Mouse (Mus musculus) G1E-ER4 (cell line): ENCODE results near the gene Cybc1. TPM values are rescaled to one million over a fixed set of nuclear protein-coding genes. Genes with fewer than 3 reads are reported as not detected.

Experiments
- GATA1 ChIP-seq: IDR thresholded peaks from one replicate; pipeline ENCODE4 v1.8.0; 2012; ENCODE audit warnings: low read length, inconsistent platforms
- polyA plus RNA-seq: library from polyadenylated mRNA; stranded (reverse); fragments of >175 nt; gene quantifications from 2 replicates; pipeline ENCODE4 v1.2.3, GENCODE M21; 2012

Gene Cybc1
- polyA plus RNA-seq, 1 experiment: 9.7 TPM

- no peak for TF ChIP-seq GATA1
Observed at GRCm38 (mm10) chr11:121176285-121177270, 52.5 kb downstream of the Cybc1 start.

GRCm38 (mm10) chr11:121174234-121174633, 54.9 kb downstream of the Cybc1 start:
- TF ChIP-seq GATA1: no peak

DNA sequence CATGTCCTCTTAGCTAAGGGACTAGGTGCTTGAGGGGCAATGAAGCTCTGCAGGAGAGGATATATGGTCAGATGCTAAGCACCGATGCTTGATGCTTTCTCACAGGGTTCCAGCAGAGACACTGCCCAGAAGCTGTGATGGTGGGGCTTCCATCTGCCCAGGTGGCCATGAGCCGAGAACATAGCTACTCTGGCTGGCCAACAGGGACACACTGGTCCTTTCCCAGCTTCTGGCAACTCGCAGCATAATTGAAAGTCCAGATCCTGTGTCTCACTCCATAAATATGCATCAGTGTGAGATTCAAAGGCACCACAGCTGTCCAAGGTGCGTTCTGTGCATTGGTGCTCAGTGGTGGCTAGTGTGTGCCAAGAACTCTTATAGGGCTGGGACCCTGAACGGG, 55.9 kb downstream of the Cybc1 start:
- TF ChIP-seq GATA1: no peak

Other genes starting within 250 kb of the Cybc1 start
- 195 and 204 TPM in 2 replicates for gene Csnk1d, start 238.0 kb downstream of the Cybc1 start, polyA plus RNA-seq
- not detected in 2 replicates for gene Cd7, start 189.9 kb downstream of the Cybc1 start, polyA plus RNA-seq
- not detected in 2 replicates for gene Sectm1b, start 165.8 kb downstream of the Cybc1 start, polyA plus RNA-seq
- not detected in 2 replicates for gene Sectm1a, start 148.1 kb downstream of the Cybc1 start, polyA plus RNA-seq
- 25.6 and 26.1 TPM in 2 replicates for gene Tex19.2, start 110.6 kb downstream of the Cybc1 start, polyA plus RNA-seq
- not detected in 2 replicates for gene Tex19.1, start 83.2 kb downstream of the Cybc1 start, polyA plus RNA-seq
- not detected in 2 replicates for gene Uts2r, start 69.1 kb downstream of the Cybc1 start, polyA plus RNA-seq
- 2.9 and 3.4 TPM in 2 replicates for gene Hexdc, start 24.9 kb downstream of the Cybc1 start, polyA plus RNA-seq
- 5.2 and 6.2 TPM in 2 replicates for gene Ogfod3, start 24.6 kb downstream of the Cybc1 start, polyA plus RNA-seq
- gene Narf, start 7.9 kb upstream of the Cybc1 start, polyA plus RNA-seq: 5.0 and 11.1 TPM in 2 replicates
- 37.0 and 41.6 TPM in 2 replicates for gene Foxk2, start 30.7 kb upstream of the Cybc1 start, polyA plus RNA-seq
- gene Wdr45b, start 125.1 kb upstream of the Cybc1 start, polyA plus RNA-seq: 15.8 and 24.0 TPM in 2 replicates
- gene Rab40b, start 158.9 kb upstream of the Cybc1 start, polyA plus RNA-seq: not detected in 2 replicates
- 3.3 and 3.5 TPM in 2 replicates for gene Fn3krp, start 192.1 kb upstream of the Cybc1 start, polyA plus RNA-seq
- 0.03 and 0.06 TPM in 2 replicates for gene Fn3k, start 205.6 kb upstream of the Cybc1 start, polyA plus RNA-seq
- 6.6 and 7.5 TPM in 2 replicates for gene Tbcd, start 222.6 kb upstream of the Cybc1 start, polyA plus RNA-seq